Mouse (Mus musculus): ENCODE measurements around the gene Olfr536. TPM values are rescaled to one million over a fixed set of nuclear protein-coding genes. Genes with fewer than 3 reads are reported as not detected.
"Not testable (repeated sequence)": the region's sequence is repeated elsewhere in the genome, so short reads cannot be mapped to it uniquely, and the experiment has no call there.

The Olfr536 gene
- total and polyA plus RNA-seq, 3 experiments: not detected

- no peak for DNase-seq (ENCODE audit: low read depth, low spot score)
- Histone ChIP-seq H3K4me1 (ENCODE audit: control insufficient read depth in 1 of 2, insufficient read depth in 2 of 2, low read length in 2 of 2) (no peaks in the 10 kb centered on the region), H3K36me3 (ENCODE audit: control insufficient read depth in 1 of 2, insufficient read depth in 2 of 2, low read length in 2 of 2) (no peaks in the 10 kb centered on the region), H3K27me3 (ENCODE audit: control insufficient read depth in 1 of 2, insufficient read depth in 2 of 2, low read length in 2 of 2) (no peaks in the 10 kb centered on the region), H3K9me3 (replicated peaks; ENCODE audit: insufficient read depth, low read length) (no peaks in the 10 kb centered on the region), H3K27ac (ENCODE audit: control insufficient read depth, low read depth, low read length) (no peak overlapping the region), H3K9ac (ENCODE audit: control insufficient read depth, low read depth, low read length, poor library complexity, severe bottlenecking) (no peak overlapping the region), H3K79me2 (ENCODE audit: control insufficient read depth, insufficient read depth, low read length, poor library complexity) (no peaks in the 10 kb centered on the region), H3K4me3 (ENCODE audit: control insufficient read depth in 1 of 2, insufficient read depth in 1 of 2, low read depth in 2 of 2, low read length in 2 of 2) (no peak overlapping the region)
- TF ChIP-seq USF2 (IDR thresholded peaks at IDR 0.05; ENCODE audit: borderline replicate concordance in 1 of 2, insufficient read depth in 1 of 2, low read depth in 1 of 2, low read length in 2 of 2) (no peak), NRF1 (IDR thresholded peaks at IDR 0.05; ENCODE audit: insufficient read depth, low read depth, low read length, poor library complexity, severe bottlenecking) (no peak), ZMIZ1 (IDR thresholded peaks at IDR 0.05; ENCODE audit: low read depth, low read length) (no peak), MYC (IDR thresholded peaks at IDR 0.05; ENCODE audit: low read depth, low read length) (no peak), KAT2A (conservative IDR thresholded peaks at IDR 0.05; ENCODE audit: low read depth, low read length) (no peak), MYB (IDR thresholded peaks at IDR 0.05; ENCODE audit: low read depth, low read length) (no peak), MAX (IDR thresholded peaks at IDR 0.05; ENCODE audit: low read length) (no peak), POLR2A (IDR thresholded peaks at IDR 0.05; ENCODE audit: control insufficient read depth in 1 of 2, insufficient read depth in 1 of 2, low read depth in 1 of 2, low read length in 2 of 2, poor library complexity in 1 of 2) (no peak), JUND (IDR thresholded peaks at IDR 0.05; ENCODE audit: low read depth, low read length) (no peak), BHLHE40 (IDR thresholded peaks at IDR 0.05; ENCODE audit: borderline replicate concordance, low read depth, low read length) (no peak), ZC3H11A (IDR thresholded peaks at IDR 0.05; ENCODE audit: low read depth, low read length) (no peak), CHD2 (IDR thresholded peaks at IDR 0.05; ENCODE audit: low read length) (no peak)
Observed at GRCm38 (mm10) chr7:140477886-140478285, 29.3 kb downstream of the Olfr536 start.

GRCm38 (mm10) chr7:140463070-140463469 lies 44.1 kb downstream of the Olfr536 start, which contains the start of gene Olfr533:
TSS of gene Olfr533 (plus strand) at chr7:140463370.
- not testable (repeated sequence) for H3K27ac ChIP-seq (ENCODE audit: control insufficient read depth, low read depth, low read length); H3K9me3 ChIP-seq (replicated peaks; ENCODE audit: insufficient read depth, low read length); H3K4me1 ChIP-seq (ENCODE audit: control insufficient read depth in 1 of 2, insufficient read depth in 2 of 2, low read length in 2 of 2); H3K27me3 ChIP-seq (ENCODE audit: control insufficient read depth in 1 of 2, insufficient read depth in 2 of 2, low read length in 2 of 2); DNase-seq (ENCODE audit: low read depth, low spot score); H3K9ac ChIP-seq (ENCODE audit: control insufficient read depth, low read depth, low read length, poor library complexity, severe bottlenecking); H3K36me3 ChIP-seq (ENCODE audit: control insufficient read depth in 1 of 2, insufficient read depth in 2 of 2, low read length in 2 of 2); H3K79me2 ChIP-seq (ENCODE audit: control insufficient read depth, insufficient read depth, low read length, poor library complexity); H3K4me3 ChIP-seq (ENCODE audit: control insufficient read depth in 1 of 2, insufficient read depth in 1 of 2, low read depth in 2 of 2, low read length in 2 of 2)

Other genes starting within 250 kb of the Olfr536 start
- not detected in 2 replicates for gene Olfr525, start 186.5 kb downstream of the Olfr536 start, total RNA-seq (2012; rRNA removed)
- gene Olfr525, start 186.5 kb downstream of the Olfr536 start, polyA plus RNA-seq (2012; ENCODE audit: insufficient read depth in 1 of 2, insufficient read length in 2 of 2, low read depth in 1 of 2, low replicate concordance in 2 of 2, missing spikeins in 1 of 2): under 1 TPM in 1 of 2 experiments, not detected in 1; 0.01 TPM
- gene Olfr527, start 173.4 kb downstream of the Olfr536 start, total RNA-seq (2012; rRNA removed): not detected in 2 replicates
- gene Olfr527, start 173.4 kb downstream of the Olfr536 start, polyA plus RNA-seq (2012; ENCODE audit: insufficient read depth in 1 of 2, insufficient read length in 2 of 2, low read depth in 1 of 2, low replicate concordance in 2 of 2, missing spikeins in 1 of 2): not detected
- not detected in 2 replicates for gene Olfr60, start 145.7 kb downstream of the Olfr536 start, total RNA-seq (2012; rRNA removed)
- gene Olfr60, start 145.7 kb downstream of the Olfr536 start, polyA plus RNA-seq (2012; ENCODE audit: insufficient read depth in 1 of 2, insufficient read length in 2 of 2, low read depth in 1 of 2, low replicate concordance in 2 of 2, missing spikeins in 1 of 2): not detected
- not detected in 2 replicates for gene Olfr530, start 131.1 kb downstream of the Olfr536 start, total RNA-seq (2012; rRNA removed)
- not detected for gene Olfr530, start 131.1 kb downstream of the Olfr536 start, polyA plus RNA-seq (2012; ENCODE audit: insufficient read depth in 1 of 2, insufficient read length in 2 of 2, low read depth in 1 of 2, low replicate concordance in 2 of 2, missing spikeins in 1 of 2)
- not detected in 2 replicates for gene Olfr531, start 104.5 kb downstream of the Olfr536 start, total RNA-seq (2012; rRNA removed)
- not detected for gene Olfr531, start 104.5 kb downstream of the Olfr536 start, polyA plus RNA-seq (2012; ENCODE audit: insufficient read depth in 1 of 2, insufficient read length in 2 of 2, low read depth in 1 of 2, low replicate concordance in 2 of 2, missing spikeins in 1 of 2)
- gene Olfr532, start 85.8 kb downstream of the Olfr536 start, total RNA-seq (2012; rRNA removed): not detected in 2 replicates
- gene Olfr532, start 85.8 kb downstream of the Olfr536 start, polyA plus RNA-seq (2012; ENCODE audit: insufficient read depth in 1 of 2, insufficient read length in 2 of 2, low read depth in 1 of 2, low replicate concordance in 2 of 2, missing spikeins in 1 of 2): not detected
- gene Olfr533, start 44.0 kb downstream of the Olfr536 start, total RNA-seq (2012; rRNA removed): not detected in 2 replicates
- gene Olfr533, start 44.0 kb downstream of the Olfr536 start, polyA plus RNA-seq (2012; ENCODE audit: insufficient read depth in 1 of 2, insufficient read length in 2 of 2, low read depth in 1 of 2, low replicate concordance in 2 of 2, missing spikeins in 1 of 2): not detected
- not detected in 2 replicates for gene Olfr535, start 23.2 kb downstream of the Olfr536 start, total RNA-seq (2012; rRNA removed)
- not detected for gene Olfr535, start 23.2 kb downstream of the Olfr536 start, polyA plus RNA-seq (2012; ENCODE audit: insufficient read depth in 1 of 2, insufficient read length in 2 of 2, low read depth in 1 of 2, low replicate concordance in 2 of 2, missing spikeins in 1 of 2)
- gene Olfr538, start 60.5 kb upstream of the Olfr536 start, total RNA-seq (2012; rRNA removed): not detected in 2 replicates
- gene Olfr538, start 60.5 kb upstream of the Olfr536 start, polyA plus RNA-seq (2012; ENCODE audit: insufficient read depth in 1 of 2, insufficient read length in 2 of 2, low read depth in 1 of 2, low replicate concordance in 2 of 2, missing spikeins in 1 of 2): not detected
- gene Olfr46, start 93.9 kb upstream of the Olfr536 start, total RNA-seq (2012; rRNA removed): not detected in 2 replicates
- gene Olfr46, start 93.9 kb upstream of the Olfr536 start, polyA plus RNA-seq (2012; ENCODE audit: insufficient read depth in 1 of 2, insufficient read length in 2 of 2, low read depth in 1 of 2, low replicate concordance in 2 of 2, missing spikeins in 1 of 2): not detected
- not detected in 2 replicates for gene Olfr61, start 121.6 kb upstream of the Olfr536 start, total RNA-seq (2012; rRNA removed)
- gene Olfr61, start 121.6 kb upstream of the Olfr536 start, polyA plus RNA-seq (2012; ENCODE audit: insufficient read depth in 1 of 2, insufficient read length in 2 of 2, low read depth in 1 of 2, low replicate concordance in 2 of 2, missing spikeins in 1 of 2): not detected
- gene Olfr53, start 139.1 kb upstream of the Olfr536 start, total RNA-seq (2012; rRNA removed): not detected in 2 replicates
- gene Olfr53, start 139.1 kb upstream of the Olfr536 start, polyA plus RNA-seq (2012; ENCODE audit: insufficient read depth in 1 of 2, insufficient read length in 2 of 2, low read depth in 1 of 2, low replicate concordance in 2 of 2, missing spikeins in 1 of 2): not detected
- not detected in 2 replicates for gene Olfr539, start 152.5 kb upstream of the Olfr536 start, total RNA-seq (2012; rRNA removed)
- not detected for gene Olfr539, start 152.5 kb upstream of the Olfr536 start, polyA plus RNA-seq (2012; ENCODE audit: insufficient read depth in 1 of 2, insufficient read length in 2 of 2, low read depth in 1 of 2, low replicate concordance in 2 of 2, missing spikeins in 1 of 2)
- not detected in 2 replicates for gene Olfr45, start 174.6 kb upstream of the Olfr536 start, total RNA-seq (2012; rRNA removed)
- gene Olfr45, start 174.6 kb upstream of the Olfr536 start, polyA plus RNA-seq (2012; ENCODE audit: insufficient read depth in 1 of 2, insufficient read length in 2 of 2, low read depth in 1 of 2, low replicate concordance in 2 of 2, missing spikeins in 1 of 2): not detected
- gene Olfr541, start 189.9 kb upstream of the Olfr536 start, total RNA-seq (2012; rRNA removed): not detected in 2 replicates
- not detected for gene Olfr541, start 189.9 kb upstream of the Olfr536 start, polyA plus RNA-seq (2012; ENCODE audit: insufficient read depth in 1 of 2, insufficient read length in 2 of 2, low read depth in 1 of 2, low replicate concordance in 2 of 2, missing spikeins in 1 of 2)